9 mouse cellular contexts compared by ENCODE assay signal in genomic region chr2:65620556-65621166, GRCm38 (mm10). TPM values are rescaled to one million over a fixed set of nuclear protein-coding genes. Genes with fewer than 3 reads are reported as not detected.
DNase-seq lines count a peak whose midpoint lies in the region; ATAC-seq and TF ChIP-seq lines count a peak whose summit lies in the region.
"Had no signal": no experiment of that assay in that cellular context is flagged by ENCODE, and none has a peak within 500 bp of the region (broad histone marks: within the 10 kb centered on the region; RNA-seq: fewer than 3 reads in every experiment).

TSS of gene Scn2a (plus strand) at chr2:65620771.

- intact Hi-C loops in left cerebral cortex, postnatal 14 days (cut with DNase I) = loop anchor here (1.0 kb wide), 1 partner anchor 48 kb away; no protein-coding TSS in a partner anchor

- TF ChIP-seq CTCF in intestine, postnatal 0 days (IDR thresholded peaks at IDR 0.05; ENCODE audit: low read depth) = peak; percentile 70
- TF ChIP-seq CTCF in Patski (IDR thresholded peaks at IDR 0.05) = peak; percentile 74

- no peaks in the 10 kb centered on the region for H3K9me3 ChIP-seq in intestine, postnatal 0 days (ENCODE audit: control insufficient read depth)
- H3K9me3 ChIP-seq in intestine, embryonic 15.5 days = no peaks in the 10 kb centered on the region
- no peaks in the 10 kb centered on the region for H3K9me3 ChIP-seq in hindbrain, embryonic 14.5 days (ENCODE audit: control insufficient read depth, low read length)
- H3K9me3 ChIP-seq: liver, embryonic 15.5 days had no signal

- WGBS in intestine, postnatal 0 days = 49% methylated on average over 9 of the region's 9 CpGs
- WGBS in intestine, embryonic 15.5 days = 53% methylated on average over 9 of the region's 9 CpGs
- WGBS in hindbrain, embryonic 14.5 days = 30% methylated on average over 9 of the region's 9 CpGs

- H3K27ac ChIP-seq in intestine, postnatal 0 days (ENCODE audit: low read depth, low read length) = no peak within 1 kb of the TSS
- H3K27ac ChIP-seq in intestine, embryonic 15.5 days = no peak within 1 kb of the TSS
- H3K27ac ChIP-seq in hindbrain, embryonic 14.5 days = peak within 1 kb of the TSS; percentile 90
- H3K27ac ChIP-seq: liver, embryonic 15.5 days had no signal

- no peak within 1 kb of the TSS for H3K9ac ChIP-seq in intestine, postnatal 0 days (ENCODE audit: low read depth, low read length)
- H3K9ac ChIP-seq in intestine, embryonic 15.5 days = no peak within 1 kb of the TSS
- H3K9ac ChIP-seq in hindbrain, embryonic 14.5 days = peak within 1 kb of the TSS; percentile 67
- H3K9ac ChIP-seq: liver, embryonic 15.5 days had no signal

- no peak for ATAC-seq in intestine, postnatal 0 days
- no peak for ATAC-seq in intestine, embryonic 15.5 days
- ATAC-seq in Patski = no peak
- peak; percentile 88 for ATAC-seq in common myeloid progenitor, adult 5-6 weeks (replicated peaks; ENCODE audit: low read depth, poor library complexity, severe bottlenecking)
- peak; percentile 65 for ATAC-seq in hindbrain, embryonic 14.5 days (ENCODE audit: low FRiP score)
- ATAC-seq in activated CD4-positive, CD25-positive, alpha-beta regulatory T cell, adult 4 months = no peak

- POLR2A ChIA-PET in Patski (lab: Charles Lee) = no interaction called here

- H3K4me3 ChIP-seq in intestine, postnatal 0 days (ENCODE audit: low read depth, low read length) = no peak within 1 kb of the TSS
- H3K4me3 ChIP-seq in intestine, embryonic 15.5 days (replicated peaks) = no peak within 1 kb of the TSS
- peak within 1 kb of the TSS; percentile 43 for H3K4me3 ChIP-seq in hindbrain, embryonic 14.5 days (replicated peaks; ENCODE audit: low read length)
- H3K4me3 ChIP-seq: liver, embryonic 15.5 days had no signal

- no peaks in the 10 kb centered on the region for H3K36me3 ChIP-seq in intestine, postnatal 0 days (ENCODE audit: control insufficient read depth, insufficient read depth)
- no peaks in the 10 kb centered on the region for H3K36me3 ChIP-seq in intestine, embryonic 15.5 days
- H3K36me3 ChIP-seq in hindbrain, embryonic 14.5 days (replicated peaks; ENCODE audit: control insufficient read depth, insufficient read depth) = no peaks in the 10 kb centered on the region
- H3K36me3 ChIP-seq: liver, embryonic 15.5 days had no signal

- no peaks in the 10 kb centered on the region for H3K27me3 ChIP-seq in intestine, postnatal 0 days (replicated peaks; ENCODE audit: control insufficient read depth, insufficient read depth, low read length)
- H3K27me3 ChIP-seq in intestine, embryonic 15.5 days (replicated peaks) = no peaks in the 10 kb centered on the region
- H3K27me3 ChIP-seq in Patski = peaks cover 8% of the 10 kb centered on the region
- no peaks in the 10 kb centered on the region for H3K27me3 ChIP-seq in hindbrain, embryonic 14.5 days (ENCODE audit: control insufficient read depth, insufficient read depth, low read length)
- H3K27me3 ChIP-seq: liver, embryonic 15.5 days had no signal

- CTCF ChIA-PET in Patski (lab: Charles Lee) = no interaction called here

- H3K4me2 ChIP-seq in intestine, postnatal 0 days (replicated peaks; ENCODE audit: low read depth) = no peak within 1 kb of the TSS
- H3K4me2 ChIP-seq in intestine, embryonic 15.5 days (replicated peaks) = no peak within 1 kb of the TSS
- H3K4me2 ChIP-seq in hindbrain, embryonic 14.5 days (replicated peaks) = peak within 1 kb of the TSS; percentile 52
- H3K4me2 ChIP-seq: liver, embryonic 15.5 days had no signal

- in situ Hi-C loops in Patski (cut with MboI; ENCODE audit: low pct_unique_long_range_greater_than_20kb) = loop anchor here (25.0 kb wide), 1 partner anchor 792 kb away; no protein-coding TSS in a partner anchor

- DNase-seq in Patski (ENCODE audit: low read depth, low spot score) = no peak
- peak; percentile 85 for DNase-seq in hindbrain, embryonic 14.5 days (ENCODE audit: low spot score)
- peak; percentile 76 to 77 for DNase-seq in left cerebral cortex, postnatal 14 days (ENCODE audit: low spot score in 2 of 2)
- DNase-seq in retina, embryonic 14.5 days (ENCODE audit: low spot score) = peak; percentile 78

- no peaks in the 10 kb centered on the region for H3K4me1 ChIP-seq in intestine, postnatal 0 days (replicated peaks; ENCODE audit: control insufficient read depth, insufficient read depth, low read length)
- H3K4me1 ChIP-seq in intestine, embryonic 15.5 days (replicated peaks) = no peaks in the 10 kb centered on the region
- peaks cover 16% of the 10 kb centered on the region for H3K4me1 ChIP-seq in hindbrain, embryonic 14.5 days (replicated peaks; ENCODE audit: control insufficient read depth, insufficient read depth, low read length)
- H3K4me1 ChIP-seq: liver, embryonic 15.5 days had no signal

RNA-seq across cellular contexts. Expression of gene Scn2a, which starts in this region (rescaled TPM):
- polyA plus RNA-seq in intestine, postnatal 0 days (2015; fragmentation: Nextera tagmentation; extraction: Ambion mirVana) = 0.69 and 1.3 TPM in 2 replicates
- polyA plus RNA-seq in intestine, embryonic 15.5 days (2015; fragmentation: Nextera tagmentation; extraction: Ambion mirVana) = 2.3 and 3.0 TPM in 2 replicates
- polyA plus RNA-seq in Patski (2021) = 2.7 TPM
- total RNA-seq in common myeloid progenitor, adult 5-6 weeks (2017) = 0.41 TPM in 1 of 2 replicates, not detected in the other
- polyA plus RNA-seq in hindbrain, embryonic 14.5 days (2014; fragmentation: Nextera tagmentation; extraction: Ambion mirVana) = 60.6 and 64.0 TPM in 2 replicates
- 100 to 1,000 TPM; 342 to 345 TPM for total RNA-seq in left cerebral cortex, postnatal 14 days (2021)
- polyA plus RNA-seq in activated CD4-positive, CD25-positive, alpha-beta regulatory T cell, adult 4 months (2017; shearing (Covaris generic)) = under 1 TPM; 0.42 to 0.75 TPM

Comparison
In these comparisons a context has a peak if more than half of its experiments do, and no peak if none do; other contexts are left out.
1. RNA of gene Scn2a (total RNA-seq): 342 to 345 TPM in left cerebral cortex, postnatal 14 days; 0.41 TPM in common myeloid progenitor, adult 5-6 weeks; every median in the first group is over 100 times any median in the second.
2. RNA of gene Scn2a (polyA plus RNA-seq): 60.6 to 64.0 TPM in hindbrain, embryonic 14.5 days; 2.3 to 3.0 TPM in intestine, embryonic 15.5 days, 2.7 TPM in Patski (single experiment), 0.42 to 0.75 TPM in activated CD4-positive, CD25-positive, alpha-beta regulatory T cell, adult 4 months and 0.69 to 1.3 TPM in intestine, postnatal 0 days; every median in the first group is over 10 times any median in the second.
3. Peak in ATAC-seq in common myeloid progenitor, adult 5-6 weeks; RNA of the gene not detected or under 1 TPM.